ENCODE assay signal across 8 mouse cellular contexts in genomic region chr10:87596361-87597074, GRCm38 (mm10).
DNase-seq lines count a peak whose midpoint lies in the region; ATAC-seq and TF ChIP-seq lines count a peak whose summit lies in the region.

No protein-coding gene starts in this region.

- no peaks in the 10 kb centered on the region for H3K36me3 ChIP-seq in heart, embryonic 13.5 days
- H3K36me3 ChIP-seq in heart, embryonic 11.5 days (ENCODE audit: control insufficient read depth, insufficient read depth, low read length): no peaks in the 10 kb centered on the region
- H3K36me3 ChIP-seq in midbrain, embryonic 15.5 days (replicated peaks): no peaks in the 10 kb centered on the region

- H3K4me3 ChIP-seq in heart, embryonic 13.5 days: no peak overlapping the region
- no peak overlapping the region for H3K4me3 ChIP-seq in heart, embryonic 11.5 days (ENCODE audit: low read depth, low read length)
- H3K4me3 ChIP-seq in cortical plate, adult 2 months (ENCODE audit: insufficient read depth, low read length): no peak overlapping the region
- H3K4me3 ChIP-seq in left cerebral cortex, adult 2 months: no peak overlapping the region
- H3K4me3 ChIP-seq in midbrain, embryonic 15.5 days: no peak overlapping the region

- no peaks in the 10 kb centered on the region for H3K9me3 ChIP-seq in heart, embryonic 13.5 days
- H3K9me3 ChIP-seq in heart, embryonic 11.5 days (replicated peaks; ENCODE audit: control insufficient read depth, low read length): no peaks in the 10 kb centered on the region
- H3K9me3 ChIP-seq in midbrain, embryonic 15.5 days: no peaks in the 10 kb centered on the region

- no peak overlapping the region for H3K27ac ChIP-seq in heart, embryonic 13.5 days (replicated peaks)
- no peak overlapping the region for H3K27ac ChIP-seq in heart, embryonic 11.5 days (ENCODE audit: low read depth, low read length)
- no peak overlapping the region for H3K27ac ChIP-seq in cortical plate, adult 2 months (ENCODE audit: insufficient read depth, low read length)
- no peak overlapping the region for H3K27ac ChIP-seq in left cerebral cortex, adult 2 months
- no peak overlapping the region for H3K27ac ChIP-seq in midbrain, embryonic 15.5 days

- no peak overlapping the region for H3K9ac ChIP-seq in heart, embryonic 13.5 days
- H3K9ac ChIP-seq in heart, embryonic 11.5 days (ENCODE audit: low read depth, low read length): no peak overlapping the region
- H3K9ac ChIP-seq in midbrain, embryonic 15.5 days: no peak overlapping the region

- H3K4me2 ChIP-seq in heart, embryonic 13.5 days: peak overlapping the region; percentile 33; the same call in 1 of the 2 replicates
- no peak overlapping the region for H3K4me2 ChIP-seq in heart, embryonic 11.5 days
- peak overlapping the region; percentile 23; the same call in 1 of the 2 replicates for H3K4me2 ChIP-seq in midbrain, embryonic 15.5 days

- ATAC-seq in heart, embryonic 13.5 days (ENCODE audit: extremely low read depth, insufficient number of reproducible peaks, low FRiP score, low TSS enrichment): no peak
- no peak for ATAC-seq in heart, embryonic 11.5 days (replicated peaks; ENCODE audit: insufficient number of reproducible peaks, low FRiP score, low TSS enrichment)
- ATAC-seq in hematopoietic stem cell, adult 5-6 weeks (replicated peaks in 1 of 2; ENCODE audit: insufficient read depth in 1 of 2, low FRiP score in 2 of 2, low TSS enrichment in 1 of 2, low read depth in 1 of 2, poor library complexity in 2 of 2, severe bottlenecking in 2 of 2): peak; percentile 87 to 97
- peak; percentile 87 for ATAC-seq in midbrain, embryonic 15.5 days (replicated peaks)

- intact Hi-C loops in left cerebral cortex, adult 2 months (cut with DNase I): loop anchor here (5.0 kb wide), 3 partner anchors 51 to 731 kb away; no protein-coding TSS in a partner anchor

- 32% methylated on average over 5 of the region's 5 CpGs for WGBS in heart, embryonic 13.5 days
- WGBS in heart, embryonic 11.5 days (ENCODE audit: insufficient replicate concordance): 33% methylated on average over 5 of the region's 5 CpGs
- 50% methylated on average over 5 of the region's 5 CpGs for WGBS in midbrain, embryonic 15.5 days

- H3K27me3 ChIP-seq in heart, embryonic 13.5 days (replicated peaks): no peaks in the 10 kb centered on the region
- no peaks in the 10 kb centered on the region for H3K27me3 ChIP-seq in heart, embryonic 11.5 days (ENCODE audit: control insufficient read depth, insufficient read depth, low read length)
- no peaks in the 10 kb centered on the region for H3K27me3 ChIP-seq in midbrain, embryonic 15.5 days (replicated peaks)

- TF ChIP-seq POLR2A in cortical plate, adult 2 months (IDR thresholded peaks at IDR 0.05; ENCODE audit: extremely low read depth, insufficient read depth, low read length): no peak

- TF ChIP-seq CTCF in cortical plate, adult 2 months (IDR thresholded peaks at IDR 0.05; ENCODE audit: extremely low read depth, insufficient read depth, low read length): peak; percentile 57
- TF ChIP-seq CTCF in left cerebral cortex, adult 2 months (IDR thresholded peaks at IDR 0.05): peak; percentile 75

- peak; percentile 69 for DNase-seq in MN1 (ENCODE audit: low spot score)
- DNase-seq in left cerebral cortex, adult 2 months (ENCODE audit: extremely low spot score in 1 of 2, low spot score in 2 of 2): peak; percentile 23 to 26
- DNase-seq in thymus, postnatal 25 days: peak; percentile 2

- no peaks in the 10 kb centered on the region for H3K4me1 ChIP-seq in heart, embryonic 13.5 days
- no peaks in the 10 kb centered on the region for H3K4me1 ChIP-seq in heart, embryonic 11.5 days (ENCODE audit: control insufficient read depth, insufficient read depth, low read length)
- H3K4me1 ChIP-seq in cortical plate, adult 2 months (ENCODE audit: control insufficient read depth, insufficient read depth, low read length): peaks cover 2% of the 10 kb centered on the region; the same call in 1 of the 2 replicates
- peaks cover 4% of the 10 kb centered on the region; the same call in 1 of the 2 replicates for H3K4me1 ChIP-seq in midbrain, embryonic 15.5 days

Comparison
In these comparisons a context has a peak if more than half of its experiments do, and no peak if none do; other contexts are left out.
1. ATAC-seq: peak in hematopoietic stem cell, adult 5-6 weeks (2 of 2) and midbrain, embryonic 15.5 days (single experiment); none in heart, embryonic 13.5 days (single experiment) and heart, embryonic 11.5 days (single experiment).
2. DNase-seq: peak in every context shown above with its lines; median percentile 69 in MN1; 24 in left cerebral cortex, adult 2 months; 2 in thymus, postnatal 25 days.